Mouse (Mus musculus) small intestine, adult 2 months (tissue): ENCODE results near the gene Mgat5b. TPM values are rescaled to one million over a fixed set of nuclear protein-coding genes. Genes with fewer than 3 reads are reported as not detected.

Experiments
- H3K27ac ChIP-seq: fragments of 200-500 bp; 2 replicates; pipeline ENCODE4 v1.5.1; 2012; ENCODE audit warnings: low read depth, low read length, control low read depth, inconsistent platforms; ENCODE audit not compliant: insufficient read depth
- H3K27me3 ChIP-seq: fragments of 200-500 bp; 2 replicates; pipeline ENCODE4 v1.6.1; 2012; ENCODE audit warnings: mild to moderate bottlenecking, moderate library complexity, low read length, inconsistent platforms; ENCODE audit not compliant: control insufficient read depth, insufficient read depth
- H3K36me3 ChIP-seq: fragments of 200-500 bp; 2 replicates; pipeline ENCODE4 v1.6.1; 2012; ENCODE audit warnings: mild to moderate bottlenecking, low read length, control low read depth, inconsistent platforms; ENCODE audit not compliant: control insufficient read depth, insufficient read depth
- H3K4me1 ChIP-seq: fragments of 200-500 bp; 2 replicates; pipeline ENCODE4 v1.6.1; 2012; ENCODE audit warnings: low read length, inconsistent platforms, mixed read lengths; ENCODE audit not compliant: control insufficient read depth, insufficient read depth, insufficient read length
- H3K4me3 ChIP-seq: fragments of 200-500 bp; 2 replicates; pipeline ENCODE4 v1.5.1; 2012; ENCODE audit warnings: low read depth, mild to moderate bottlenecking, control low read depth, inconsistent platforms, low read length, moderate library complexity
- CTCF ChIP-seq: fragments of 200-500 bp; IDR thresholded peaks from 2 replicates; pipeline ENCODE4 v1.5.1; 2012; ENCODE audit warnings: low read depth, mild to moderate bottlenecking, control low read depth, inconsistent platforms, low read length, moderate library complexity, mixed read lengths; ENCODE audit not compliant: insufficient replicate concordance, insufficient read length; ENCODE audit errors: extremely low read depth
- POLR2A ChIP-seq: fragments of 200-500 bp; IDR thresholded peaks from 2 replicates; pipeline ENCODE4 v1.6.1; 2012; ENCODE audit warnings: low read depth, mild to moderate bottlenecking, control low read depth, inconsistent platforms, low read length, moderate library complexity
- WGBS: fragments of 180-500 bp; shearing (Covaris S2); methylation state at CpG from one replicate; pipeline ENCODE4 v1.1.7; 2018; 5-methylcytosine and 5-hydroxymethylcytosine counted together
- polyA plus RNA-seq: library from polyadenylated mRNA; depleted of rRNA; stranded (reverse); fragments of >200 nt; gene quantifications from 2 replicates; pipeline ENCODE4 v1.2.3, GENCODE M21; 2012

The Mgat5b gene
- polyA plus RNA-seq, 1 experiment, result 0.03 TPM

GRCm38 (mm10) chr11:116965061-116965460 lies 46.4 kb downstream of the Mgat5b start:
- WGBS, result 87% methylated on average over 7 of the region's 7 CpGs
- H3K4me1 ChIP-seq, result no peaks in the 10 kb centered on the region
- no peaks in the 10 kb centered on the region for H3K27me3 ChIP-seq
- H3K4me3 ChIP-seq, result no peak overlapping the region
- no peak overlapping the region for H3K27ac ChIP-seq
- H3K36me3 ChIP-seq, result no peaks in the 10 kb centered on the region
- TF ChIP-seq POLR2A (no peak), CTCF (no peak)

- 68% methylated on average over 2 of the region's 2 CpGs for WGBS
- no peak for TF ChIP-seq POLR2A
- TF ChIP-seq CTCF, result no peak
- no peak overlapping the region for H3K4me3 ChIP-seq
Observed at GRCm38 (mm10) chr11:116965961-116966360, 47.3 kb downstream of the Mgat5b start.

DNA sequence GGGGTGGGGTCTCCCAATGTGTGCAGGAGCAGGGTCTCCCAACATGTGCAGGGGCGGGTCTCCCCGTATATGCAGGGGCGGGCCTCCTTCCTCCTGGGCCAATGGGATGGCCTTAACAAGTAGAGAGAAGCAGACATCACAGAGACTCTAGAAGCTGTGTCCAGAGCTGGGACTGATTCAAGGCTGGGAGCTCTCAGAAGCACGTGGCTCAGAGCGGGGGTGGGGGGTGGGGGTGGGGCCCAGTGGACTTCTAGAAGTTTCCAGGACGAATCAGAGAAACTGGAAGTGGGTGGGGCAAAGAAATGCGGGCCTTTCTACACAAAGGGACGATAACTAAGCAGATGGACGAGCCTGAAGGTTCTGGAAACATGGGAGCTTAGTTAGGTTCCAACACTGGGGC lies 49.9 kb downstream of the Mgat5b start:
- Histone ChIP-seq H3K4me1 (no peaks in the 10 kb centered on the region), H3K27ac (no peak overlapping the region), H3K4me3 (no peak overlapping the region), H3K27me3 (no peaks in the 10 kb centered on the region), H3K36me3 (no peaks in the 10 kb centered on the region)
- 61% methylated on average over 9 of the region's 9 CpGs for WGBS
- TF ChIP-seq CTCF (no peak), POLR2A (no peak)

More at GRCm38 (mm10) chr11:116965961-116966360, 47.3 kb downstream of the Mgat5b start:
- H3K36me3 ChIP-seq, result no peaks in the 10 kb centered on the region
- no peaks in the 10 kb centered on the region for H3K27me3 ChIP-seq
- H3K27ac ChIP-seq, result no peak overlapping the region
- no peaks in the 10 kb centered on the region for H3K4me1 ChIP-seq

GRCm38 (mm10) chr11:116969498-116969897 lies 50.8 kb downstream of the Mgat5b start:
- H3K4me1 ChIP-seq, result no peaks in the 10 kb centered on the region
- H3K27ac ChIP-seq, result no peak overlapping the region
- H3K4me3 ChIP-seq, result no peak overlapping the region
- no peaks in the 10 kb centered on the region for H3K27me3 ChIP-seq
- H3K36me3 ChIP-seq, result no peaks in the 10 kb centered on the region
- WGBS, result 69% methylated on average over 11 of the region's 11 CpGs
- TF ChIP-seq CTCF, result no peak

GRCm38 (mm10) chr11:116970847-116971246 lies 52.2 kb downstream of the Mgat5b start:
- no peaks in the 10 kb centered on the region for H3K27me3 ChIP-seq
- WGBS, result 73% methylated on average over 4 of the region's 4 CpGs
- no peak for TF ChIP-seq POLR2A
- H3K4me1 ChIP-seq, result no peaks in the 10 kb centered on the region
- H3K4me3 ChIP-seq, result no peak overlapping the region
- no peak overlapping the region for H3K27ac ChIP-seq
- no peaks in the 10 kb centered on the region for H3K36me3 ChIP-seq

DNA sequence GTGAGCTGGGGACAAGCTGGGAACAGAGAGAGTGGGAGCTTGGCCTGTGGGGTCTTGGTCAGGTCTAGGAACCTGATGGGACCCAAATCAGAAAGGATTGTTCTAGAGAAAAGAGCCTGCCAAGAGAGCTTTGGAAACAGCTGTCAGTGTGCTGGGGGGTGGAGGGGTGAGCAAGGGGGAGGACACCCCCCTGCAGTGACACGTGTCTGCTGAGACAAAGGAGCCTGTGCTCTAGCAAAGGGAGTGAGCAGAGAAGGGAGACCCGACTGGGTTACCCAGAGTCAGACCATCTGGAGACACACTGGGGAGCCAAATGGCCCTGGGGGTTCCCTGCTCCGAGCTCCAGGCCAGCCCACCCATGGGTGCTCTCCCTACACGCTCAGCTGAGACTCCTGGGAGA lies 54.2 kb downstream of the Mgat5b start:
- H3K27me3 ChIP-seq, result no peaks in the 10 kb centered on the region
- 56% methylated on average over 4 of the region's 4 CpGs for WGBS
- no peak overlapping the region for H3K4me3 ChIP-seq
- no peaks in the 10 kb centered on the region for H3K36me3 ChIP-seq
- H3K27ac ChIP-seq, result no peak overlapping the region
- TF ChIP-seq POLR2A, result no peak
- no peak for TF ChIP-seq CTCF
- H3K4me1 ChIP-seq, result peaks cover 3% of the 10 kb centered on the region; the same call in 1 of the 2 replicates

DNA sequence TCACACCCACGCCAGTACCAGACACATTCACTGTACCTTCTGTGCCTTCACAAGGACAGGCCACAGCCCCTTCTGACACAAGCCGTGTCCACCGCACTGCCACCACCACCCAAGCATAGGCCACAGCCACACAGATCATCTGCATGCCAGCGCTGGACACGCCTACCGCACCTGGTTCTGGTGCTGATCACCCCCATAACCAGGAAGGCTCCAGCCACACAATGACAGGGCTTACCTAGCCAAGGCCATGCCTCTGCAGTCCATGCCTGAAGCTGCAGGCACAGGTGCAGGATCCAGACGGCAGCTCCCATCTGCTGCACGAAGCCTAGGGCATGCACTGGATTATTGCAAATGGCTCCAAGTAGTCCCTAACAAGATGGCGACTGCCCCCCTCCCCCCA lies 54.8 kb downstream of the Mgat5b start:
- whole genome bisulfite sequencing, result 85% methylated on average over 9 of the region's 9 CpGs
- no peak overlapping the region for H3K27ac ChIP-seq
- no peaks in the 10 kb centered on the region for H3K36me3 ChIP-seq
- peaks cover 8% of the 10 kb centered on the region for H3K4me1 ChIP-seq
- no peaks in the 10 kb centered on the region for H3K27me3 ChIP-seq
- TF ChIP-seq CTCF (no peak), POLR2A (no peak)
- H3K4me3 ChIP-seq, result no peak overlapping the region

DNA sequence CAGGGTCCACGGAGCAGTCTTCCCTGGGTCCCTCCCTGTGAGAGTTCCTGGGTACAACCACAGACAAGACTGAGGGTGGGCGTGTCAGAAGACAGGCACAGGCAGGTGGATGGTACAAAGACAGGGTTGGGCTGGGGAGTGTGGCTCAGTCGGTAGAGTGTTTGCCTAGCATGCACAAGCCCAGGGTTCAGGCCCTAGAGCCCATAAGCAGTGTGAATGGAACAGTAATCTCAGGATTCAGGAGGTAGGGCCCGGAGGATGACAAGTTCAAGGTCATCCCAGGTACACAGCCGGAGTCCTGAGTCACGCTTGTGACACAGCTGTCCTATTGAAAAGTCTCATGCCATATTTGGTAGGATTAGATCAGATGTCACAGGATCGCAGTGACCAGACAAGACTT lies 55.7 kb downstream of the Mgat5b start:
- no peak for TF ChIP-seq POLR2A
- 56% methylated on average over 7 of the region's 7 CpGs for WGBS

More for the DNA sequence above, 55.7 kb downstream of the Mgat5b start:
- H3K4me1 ChIP-seq, result peaks cover 12% of the 10 kb centered on the region
- no peak overlapping the region for H3K27ac ChIP-seq
- H3K36me3 ChIP-seq, result no peaks in the 10 kb centered on the region
- no peak overlapping the region for H3K4me3 ChIP-seq
- H3K27me3 ChIP-seq, result no peaks in the 10 kb centered on the region
